Mouse (Mus musculus) liver, embryonic 13.5 days (tissue): ENCODE data around the gene Arhgap5. TPM values are rescaled to one million over a fixed set of nuclear protein-coding genes. Genes with fewer than 3 reads are reported as not detected.
"Not testable (repeated sequence)": the region's sequence is repeated elsewhere in the genome, so short reads cannot be mapped to it uniquely, and the experiment has no call there.

ENCODE experiments used
- ATAC-seq: fragments of 200-750 bp; cut with Nextera tagmentation; 2 replicates; pipeline ENCODE4 v1.8.0; 2017; ENCODE audit warnings: low read depth, mild to moderate bottlenecking, moderate number of reproducible peaks, moderate library complexity
- DNase-seq: peaks from one replicate; pipeline ENCODE4 v3.0.0; 2022
- H3K27ac ChIP-seq: fragments of 300-500 bp; sonication (generic); 2 replicates; pipeline ENCODE4 v1.5.1; 2015; ENCODE audit warnings: moderate library complexity, mild to moderate bottlenecking, inconsistent platforms
- H3K27me3 ChIP-seq: fragments of 300-500 bp; sonication (generic); 2 replicates; pipeline ENCODE4 v1.6.1; 2015; ENCODE audit warnings: mild to moderate bottlenecking, inconsistent platforms
- H3K36me3 ChIP-seq: fragments of 300-500 bp; sonication (generic); 2 replicates; pipeline ENCODE4 v1.6.1; 2015; ENCODE audit warnings: mild to moderate bottlenecking, inconsistent platforms
- H3K4me1 ChIP-seq: fragments of 300-500 bp; sonication (generic); replicated peaks from 2 replicates; pipeline ENCODE4 v1.6.1; 2015; ENCODE audit warnings: inconsistent platforms
- H3K4me2 ChIP-seq: fragments of 300-500 bp; sonication (generic); 2 replicates; pipeline ENCODE4 v1.6.1; 2015; ENCODE audit warnings: inconsistent platforms, mild to moderate bottlenecking, moderate library complexity
- H3K4me3 ChIP-seq: fragments of 300-500 bp; sonication (generic); replicated peaks from 2 replicates; pipeline ENCODE4 v1.5.1; 2015; ENCODE audit warnings: mild to moderate bottlenecking, inconsistent platforms
- H3K9ac ChIP-seq: fragments of 300-500 bp; sonication (generic); 2 replicates; pipeline ENCODE4 v1.6.1; 2015; ENCODE audit warnings: mild to moderate bottlenecking, inconsistent platforms
- H3K9me3 ChIP-seq: fragments of 300-500 bp; sonication (generic); replicated peaks from 2 replicates; pipeline ENCODE4 v1.6.1; 2016; ENCODE audit warnings: inconsistent platforms
- WGBS: fragments of 180-500 bp; shearing (Covaris S2); methylation state at CpG from one replicate; pipeline ENCODE4 v1.1.7; 2015; ENCODE audit not compliant: insufficient replicate concordance; 5-methylcytosine and 5-hydroxymethylcytosine counted together
- polyA plus RNA-seq: library from polyadenylated mRNA; unstranded; fragments of >200 nt; fragmentation: Nextera tagmentation; extraction: Ambion mirVana; gene quantifications from 2 replicates; pipeline ENCODE4 v1.2.1, GENCODE M21; 2015

The Arhgap5 gene
- polyA plus RNA-seq, 1 experiment from 2014 or later, result 7.5 TPM

GRCm38 (mm10) chr12:52544532-52544931 is 40.8 kb downstream of the Arhgap5 start:
- no peaks in the 10 kb centered on the region for H3K9me3 ChIP-seq
- ATAC-seq (peak; percentile 74), DNase-seq (no peak)
- no peak overlapping the region for H3K4me3 ChIP-seq
- H3K4me1 ChIP-seq, result peaks cover 5% of the 10 kb centered on the region
- WGBS, result 32% methylated on average over 3 of the region's 3 CpGs
- no peak overlapping the region for H3K27ac ChIP-seq
- H3K9ac ChIP-seq, result no peak overlapping the region
- no peaks in the 10 kb centered on the region for H3K27me3 ChIP-seq
- no peak overlapping the region for H3K4me2 ChIP-seq
- no peaks in the 10 kb centered on the region for H3K36me3 ChIP-seq

DNA sequence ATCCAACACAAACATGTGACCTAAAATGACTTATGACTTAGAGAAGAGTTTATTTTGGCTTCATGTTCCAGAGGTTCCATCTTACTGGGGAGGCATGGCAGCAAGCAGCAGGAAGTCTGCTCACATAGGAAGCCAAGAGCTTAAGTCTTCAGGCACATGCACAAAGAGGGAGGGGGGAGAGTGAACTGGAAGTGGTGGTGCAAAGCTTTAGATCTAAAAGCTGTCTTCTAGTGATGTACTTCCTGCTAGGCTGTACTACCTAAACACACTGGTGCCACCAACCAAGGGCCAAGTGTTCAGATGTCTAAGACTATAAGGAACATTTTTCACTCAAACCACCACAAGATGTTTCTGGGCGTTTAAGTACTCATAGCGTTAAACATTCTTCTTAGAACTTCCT is 48.3 kb downstream of the Arhgap5 start:
- no peak overlapping the region for H3K9ac ChIP-seq
- H3K27me3 ChIP-seq, result no peaks in the 10 kb centered on the region
- no peak overlapping the region for H3K27ac ChIP-seq
- H3K36me3 ChIP-seq, result no peaks in the 10 kb centered on the region
- no peaks in the 10 kb centered on the region for H3K4me1 ChIP-seq
- no peaks in the 10 kb centered on the region for H3K9me3 ChIP-seq
- ATAC-seq (no peak), DNase-seq (no peak)
- WGBS, result 86% methylated on average over 2 of the region's 2 CpGs
- H3K4me2 ChIP-seq, result no peak overlapping the region
- H3K4me3 ChIP-seq, result no peak overlapping the region

DNA sequence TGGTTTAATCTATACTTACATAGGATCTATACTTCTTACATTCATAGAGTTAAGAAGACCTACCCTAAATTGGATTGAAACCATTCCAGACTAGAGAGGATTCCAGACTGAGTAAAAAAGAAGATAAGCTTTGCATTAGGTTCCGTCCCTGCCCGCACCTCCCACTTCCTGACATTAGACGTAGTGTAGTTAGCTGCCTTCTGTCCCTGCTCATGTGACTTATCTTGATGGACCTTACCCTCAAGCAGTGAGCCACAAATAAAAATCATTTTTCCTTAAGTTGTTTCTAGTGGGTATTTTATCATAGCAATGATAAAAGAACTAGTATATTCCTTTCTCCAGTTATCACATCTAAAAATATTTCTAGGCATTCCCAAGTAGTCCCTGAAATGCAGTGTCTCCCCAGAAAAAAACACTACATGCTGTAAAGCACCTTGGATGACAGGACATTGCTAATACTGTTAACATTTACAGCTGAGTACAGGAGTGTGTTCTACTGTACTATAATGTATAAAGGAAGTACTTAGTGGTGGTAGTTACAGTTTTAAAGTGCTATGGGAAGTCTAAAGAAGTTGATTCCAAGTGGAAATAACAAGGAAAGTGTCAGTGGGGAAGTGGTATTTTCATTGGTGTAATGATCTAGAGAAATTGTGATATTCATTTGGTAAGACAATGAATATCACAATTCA is 51.6 kb downstream of the Arhgap5 start:
- ATAC-seq, result no peak

GRCm38 (mm10) chr12:52565654-52566053 is 61.9 kb downstream of the Arhgap5 start:
- peaks cover 2% of the 10 kb centered on the region; the same call in 1 of the 2 replicates for H3K36me3 ChIP-seq
- H3K27me3 ChIP-seq, result no peaks in the 10 kb centered on the region
- H3K4me1 ChIP-seq, result no peaks in the 10 kb centered on the region
- no peak for ATAC-seq
- WGBS, result 84% methylated on average over 5 of the region's 5 CpGs
- DNase-seq, result no peak
- no peak overlapping the region for H3K9ac ChIP-seq
- H3K27ac ChIP-seq, result no peak overlapping the region
- no peak overlapping the region for H3K4me3 ChIP-seq
- no peaks in the 10 kb centered on the region for H3K9me3 ChIP-seq
- H3K4me2 ChIP-seq, result no peak overlapping the region

More for the DNA sequence above, 51.6 kb downstream of the Arhgap5 start:
- WGBS, result 14% methylated on average over 3 of the region's 3 CpGs
- H3K4me2 ChIP-seq, result no peak overlapping the region
- no peak overlapping the region for H3K9ac ChIP-seq
- H3K27ac ChIP-seq, result no peak overlapping the region
- no peaks in the 10 kb centered on the region for H3K4me1 ChIP-seq
- no peaks in the 10 kb centered on the region for H3K27me3 ChIP-seq
- H3K4me3 ChIP-seq, result no peak overlapping the region
- H3K36me3 ChIP-seq, result no peaks in the 10 kb centered on the region
- no peak for DNase-seq
- H3K9me3 ChIP-seq, result no peaks in the 10 kb centered on the region

- ATAC-seq (no peak), DNase-seq (no peak)
- no peaks in the 10 kb centered on the region for H3K9me3 ChIP-seq
- H3K36me3 ChIP-seq, result no peaks in the 10 kb centered on the region
- H3K4me2 ChIP-seq, result no peak overlapping the region
- no peak overlapping the region for H3K4me3 ChIP-seq
- no peak overlapping the region for H3K27ac ChIP-seq
- no peaks in the 10 kb centered on the region for H3K4me1 ChIP-seq
- no peaks in the 10 kb centered on the region for H3K27me3 ChIP-seq
- 69% methylated on average over 2 of the region's 2 CpGs for WGBS
- H3K9ac ChIP-seq, result no peak overlapping the region
These were observed 69.6 kb downstream of the Arhgap5 start for GRCm38 (mm10) chr12:52573371-52573770.

GRCm38 (mm10) chr12:52586466-52586865 is 82.7 kb downstream of the Arhgap5 start:
- H3K36me3 ChIP-seq, result not testable (repeated sequence)
- WGBS, result 65% methylated on average over 2 of the region's 2 CpGs

GRCm38 (mm10) chr12:52587473-52588010 is 83.8 kb downstream of the Arhgap5 start:
- Histone ChIP-seq H3K4me3 (no peak overlapping the region), H3K27ac (no peak overlapping the region), H3K36me3 (no peaks in the 10 kb centered on the region), H3K4me2 (no peak overlapping the region), H3K27me3 (no peaks in the 10 kb centered on the region), H3K4me1 (no peaks in the 10 kb centered on the region), H3K9me3 (no peaks in the 10 kb centered on the region), H3K9ac (no peak overlapping the region)
- WGBS, result 46% methylated on average over 2 of the region's 2 CpGs
- ATAC-seq (no peak), DNase-seq (no peak)

More at GRCm38 (mm10) chr12:52586466-52586865, 82.7 kb downstream of the Arhgap5 start:
- H3K27me3 ChIP-seq, ATAC-seq, H3K9me3 ChIP-seq, H3K27ac ChIP-seq, H3K9ac ChIP-seq, DNase-seq, H3K4me2 ChIP-seq, H3K4me3 ChIP-seq, H3K4me1 ChIP-seq: not testable (repeated sequence)

GRCm38 (mm10) chr12:52595389-52596185 is 91.8 kb downstream of the Arhgap5 start:
- ATAC-seq, result no peak
- Histone ChIP-seq H3K36me3 (no peaks in the 10 kb centered on the region), H3K4me3 (no peak overlapping the region), H3K27ac (no peak overlapping the region), H3K4me1 (no peaks in the 10 kb centered on the region), H3K27me3 (no peaks in the 10 kb centered on the region), H3K9ac (no peak overlapping the region), H3K9me3 (0 out of 2 replicates have a peak, but pooled peaks cover 3% of the 10 kb centered on the region), H3K4me2 (no peak overlapping the region)
- DNase-seq, result no peak
- WGBS, result 57% methylated on average over 7 of the region's 7 CpGs

- Histone ChIP-seq H3K9me3 (0 out of 2 replicates have a peak, but pooled peaks cover 3% of the 10 kb centered on the region), H3K4me1 (peaks cover 18% of the 10 kb centered on the region), H3K9ac (peak overlapping the region; percentile 74), H3K27ac (no peak overlapping the region), H3K4me2 (peak overlapping the region; percentile 87), H3K36me3 (no peaks in the 10 kb centered on the region), H3K27me3 (no peaks in the 10 kb centered on the region), H3K4me3 (peak overlapping the region; percentile 68)
- no peak for DNase-seq
- ATAC-seq, result no peak
- WGBS, result 30% methylated on average over 2 of the region's 2 CpGs
These were observed 98.7 kb downstream of the Arhgap5 start for GRCm38 (mm10) chr12:52602471-52602870.

- under 1% methylated on average over 35 of the region's 35 CpGs for WGBS
- peak; percentile 82 for ATAC-seq
- no peaks in the 10 kb centered on the region for H3K36me3 ChIP-seq
These were observed 99.3 kb downstream of the Arhgap5 start for GRCm38 (mm10) chr12:52602883-52603694.

More at GRCm38 (mm10) chr12:52602883-52603694, 99.3 kb downstream of the Arhgap5 start:
- Histone ChIP-seq H3K27ac (peak overlapping the region; percentile 92), H3K4me3 (peak overlapping the region; percentile 68), H3K4me2 (peak overlapping the region; percentile 87), H3K4me1 (peaks cover 18% of the 10 kb centered on the region), H3K27me3 (no peaks in the 10 kb centered on the region), H3K9ac (peak overlapping the region; percentile 74), H3K9me3 (0 out of 2 replicates have a peak, but pooled peaks cover 3% of the 10 kb centered on the region)
- DNase-seq, result peak; percentile 76
